In the genomic region with DNA sequence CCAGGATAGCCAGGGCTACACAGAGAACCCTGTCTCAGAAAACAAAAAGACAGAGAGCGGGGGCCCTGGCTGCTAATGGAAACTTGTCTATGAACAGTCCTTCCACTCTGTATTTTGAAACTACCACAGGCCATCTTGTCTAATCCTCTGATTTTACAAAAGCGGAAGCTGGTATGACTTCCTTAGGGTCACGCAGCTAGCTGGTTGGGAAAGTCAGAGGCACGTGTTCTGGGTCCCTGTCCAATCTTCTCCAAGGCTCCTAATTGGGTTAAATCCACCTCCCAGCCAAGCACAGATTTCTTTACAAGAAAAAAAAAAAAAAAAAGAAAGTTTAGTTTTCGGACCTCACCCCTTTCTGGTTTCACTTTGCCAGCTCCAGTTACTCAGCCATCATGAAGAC, we compare ENCODE assay signal across 16 mouse cellular contexts. TPM values are rescaled to one million over a fixed set of nuclear protein-coding genes. Genes with fewer than 3 reads are reported as not detected.
DNase-seq lines count a peak whose midpoint lies in the region; ATAC-seq lines count a peak whose summit lies in the region.
"Had no signal": no experiment of that assay in that cellular context is flagged by ENCODE, and none has a peak within 500 bp of the region (broad histone marks: within the 10 kb centered on the region; RNA-seq: fewer than 3 reads in every experiment).

No protein-coding gene starts in this region.

- H3K27me3 ChIP-seq in hindbrain, embryonic 15.5 days: no peaks in the 10 kb centered on the region
- no peaks in the 10 kb centered on the region for H3K27me3 ChIP-seq in hindbrain, embryonic 10.5 days (ENCODE audit: insufficient read depth, poor library complexity, severe bottlenecking)

- no peak for ATAC-seq in hindbrain, embryonic 15.5 days (ENCODE audit: low FRiP score, low read depth)
- ATAC-seq: forebrain, embryonic 14.5 days had no signal

- no peak overlapping the region for H3K9ac ChIP-seq in hindbrain, embryonic 15.5 days

- no peak for DNase-seq in hindbrain, embryonic 10.5 days (ENCODE audit: low spot score)
- peak; percentile 44 for DNase-seq in 416B (ENCODE audit: low read depth)
- peak; percentile 45 for DNase-seq in NIH3T3 (ENCODE audit: low read depth)
- peak; percentile 36 for DNase-seq in lung, postnatal 25 days (ENCODE audit: low spot score)
- DNase-seq in frontal cortex, postnatal 14 days (ENCODE audit: low spot score in 2 of 2): no peak
- DNase-seq in left cerebral cortex, postnatal 36 days (ENCODE audit: low spot score in 2 of 2): no peak
- DNase-seq in adrenal gland, adult (ENCODE audit: inconsistent age in 2 of 2, low spot score in 1 of 2): no peak
- DNase-seq: adrenal gland, postnatal 10 days; cerebellum, adult 18-20 months; gastrocnemius, postnatal 36 days; kidney, adult 2 months; layer of hippocampus, adult 9-11 months; right cerebral cortex, postnatal 14 days had no signal

- intact Hi-C loops in left cerebral cortex, postnatal 36 days (cut with DNase I): no loop called here

- H3K9me3 ChIP-seq in hindbrain, embryonic 15.5 days: no peaks in the 10 kb centered on the region
- H3K9me3 ChIP-seq in hindbrain, embryonic 10.5 days: no peaks in the 10 kb centered on the region

- no peaks in the 10 kb centered on the region for H3K36me3 ChIP-seq in hindbrain, embryonic 15.5 days
- peaks cover 10% of the 10 kb centered on the region; the same call in 1 of the 2 replicates for H3K36me3 ChIP-seq in hindbrain, embryonic 10.5 days

- H3K27ac ChIP-seq in hindbrain, embryonic 15.5 days (replicated peaks): 0 out of 2 replicates have a peak overlapping the region, but pooled peaks have one; percentile 22
- H3K27ac ChIP-seq in hindbrain, embryonic 10.5 days: no peak overlapping the region

- whole genome bisulfite sequencing in hindbrain, embryonic 15.5 days: 89% methylated on average over 5 of the region's 5 CpGs
- WGBS in hindbrain, embryonic 10.5 days: 85% methylated on average over 5 of the region's 5 CpGs

- H3K4me3 ChIP-seq in hindbrain, embryonic 15.5 days: no peak overlapping the region
- no peak overlapping the region for H3K4me3 ChIP-seq in hindbrain, embryonic 10.5 days

- 0 out of 2 replicates have a peak, but pooled peaks cover 2% of the 10 kb centered on the region for H3K4me1 ChIP-seq in hindbrain, embryonic 15.5 days (replicated peaks)
- peaks cover 12% of the 10 kb centered on the region for H3K4me1 ChIP-seq in hindbrain, embryonic 10.5 days (replicated peaks)

- no peak overlapping the region for H3K4me2 ChIP-seq in hindbrain, embryonic 15.5 days
- H3K4me2 ChIP-seq: midbrain, embryonic 11.5 days had no signal

RNA-seq across cellular contexts. Expression of a gene that starts 45.8 kb away (rescaled TPM):
- polyA plus RNA-seq in hindbrain, embryonic 15.5 days (2015; fragmentation: Nextera tagmentation; extraction: Ambion mirVana): 65.2 and 72.8 TPM in 2 replicates
- polyA plus RNA-seq in hindbrain, embryonic 10.5 days (2016; fragmentation: Nextera tagmentation; extraction: Ambion mirVana): 60.8 and 63.2 TPM in 2 replicates
- total RNA-seq in left cerebral cortex, postnatal 36 days (2021): 10 to 100 TPM; 62.7 to 65.7 TPM

RNA-seq across cellular contexts. Expression of a gene that starts 55.6 kb away (rescaled TPM):
- polyA plus RNA-seq in hindbrain, embryonic 15.5 days (2015; fragmentation: Nextera tagmentation; extraction: Ambion mirVana): 44.1 and 44.6 TPM in 2 replicates
- 51.0 and 59.6 TPM in 2 replicates for polyA plus RNA-seq in hindbrain, embryonic 10.5 days (2016; fragmentation: Nextera tagmentation; extraction: Ambion mirVana)
- 10 to 100 TPM; 37.4 to 64.8 TPM for total RNA-seq in left cerebral cortex, postnatal 36 days (2021)

Comparison
In these comparisons a context has a peak if more than half of its experiments do, and no peak if none do; other contexts are left out.
1. DNase-seq: peak in 416B (single experiment), NIH3T3 (single experiment) and lung, postnatal 25 days (single experiment); none in hindbrain, embryonic 10.5 days (single experiment), frontal cortex, postnatal 14 days (0 of 2), left cerebral cortex, postnatal 36 days (0 of 2) and adrenal gland, adult (0 of 2).